Mouse (Mus musculus) thymus, postnatal 0 days (tissue): ENCODE data around the gene Trim60. TPM values are rescaled to one million over a fixed set of nuclear protein-coding genes. Genes with fewer than 3 reads are reported as not detected.
"Not testable (repeated sequence)": the region's sequence is repeated elsewhere in the genome, so short reads cannot be mapped to it uniquely, and the experiment has no call there.

Experiments used
- DNase-seq: peaks from one replicate; pipeline ENCODE4 v3.0.0-alpha.2; 2015; ENCODE audit warnings: low spot score
- polyA plus RNA-seq: library from polyadenylated mRNA; unstranded; fragments of >200 nt; fragmentation: Nextera tagmentation; extraction: Ambion mirVana; gene quantifications from 2 replicates; pipeline ENCODE4 v1.2.1, GENCODE M21; 2015

Trim60 gene
- polyA plus RNA-seq, result not detected in 2 replicates

- no peak for DNase-seq
Measured at GRCm38 (mm10) chr8:65018423-65018822, at the start of gene Trim60, which contains the start of gene Trim61. TSS of gene Trim60 (minus strand) at chr8:65018584. TSS of gene Trim61 (minus strand) at chr8:65018523.

DNA sequence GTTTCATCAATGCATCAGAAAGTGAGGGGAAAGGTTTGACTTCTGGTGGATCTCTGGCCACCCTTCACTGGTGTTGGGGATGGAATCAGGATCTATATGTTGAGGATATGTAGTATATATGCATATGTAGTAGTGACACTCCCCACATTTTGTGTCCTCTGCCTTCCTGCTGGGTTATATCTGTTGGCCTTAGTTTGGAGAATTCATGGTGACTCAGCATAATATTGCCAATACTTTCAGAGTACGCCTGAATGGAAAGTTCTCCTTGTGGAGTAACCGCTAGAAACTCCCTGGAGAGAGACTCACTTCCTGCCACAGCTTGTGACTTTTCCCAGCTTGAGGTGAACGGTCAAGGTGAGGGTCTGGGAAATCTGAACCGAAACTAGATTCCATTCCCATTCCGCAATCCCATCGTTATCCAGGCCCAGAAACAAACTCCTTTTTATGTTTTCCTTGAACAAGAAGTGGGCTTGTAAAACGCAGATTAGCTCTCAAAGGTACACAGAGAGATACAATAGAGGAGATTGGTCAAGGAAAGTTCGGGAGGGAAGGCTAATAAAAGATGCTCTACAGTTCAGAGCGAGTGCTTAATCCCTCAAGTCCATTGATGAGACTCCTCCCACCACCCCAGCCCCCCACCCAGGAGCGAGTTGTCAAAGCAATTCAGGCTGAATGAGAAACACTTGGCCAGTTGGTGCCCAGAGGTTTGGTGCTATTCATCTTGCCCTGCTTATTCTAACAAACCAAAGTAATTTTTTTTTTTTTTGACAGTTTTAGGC, 49.5 kb upstream of the Trim60 start:
- DNase-seq, result no peak

DNA sequence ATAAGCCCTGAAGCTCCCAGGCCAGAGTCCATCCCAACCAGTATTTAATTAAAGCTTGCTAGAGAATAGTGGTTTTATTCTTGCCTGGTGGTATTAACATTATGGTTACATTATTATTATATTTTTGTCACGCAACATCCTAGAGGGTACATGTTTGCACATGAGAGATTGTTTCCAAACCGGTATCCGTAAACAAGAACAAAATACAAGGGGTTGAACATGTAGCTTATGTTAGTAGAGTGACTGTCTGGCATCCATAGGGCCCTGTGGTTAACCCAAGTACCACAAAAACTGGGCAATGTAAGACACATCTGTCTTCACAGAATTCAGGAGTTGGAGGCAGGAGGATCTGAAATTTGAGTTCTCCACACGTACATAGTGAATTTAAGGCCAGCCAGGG, 48.6 kb upstream of the Trim60 start:
- no peak for DNase-seq

GRCm38 (mm10) chr8:65065622-65066021, 47.2 kb upstream of the Trim60 start:
- DNase-seq, result no peak

- no peak for DNase-seq
Measured at GRCm38 (mm10) chr8:65064071-65064470, 45.7 kb upstream of the Trim60 start.

DNA sequence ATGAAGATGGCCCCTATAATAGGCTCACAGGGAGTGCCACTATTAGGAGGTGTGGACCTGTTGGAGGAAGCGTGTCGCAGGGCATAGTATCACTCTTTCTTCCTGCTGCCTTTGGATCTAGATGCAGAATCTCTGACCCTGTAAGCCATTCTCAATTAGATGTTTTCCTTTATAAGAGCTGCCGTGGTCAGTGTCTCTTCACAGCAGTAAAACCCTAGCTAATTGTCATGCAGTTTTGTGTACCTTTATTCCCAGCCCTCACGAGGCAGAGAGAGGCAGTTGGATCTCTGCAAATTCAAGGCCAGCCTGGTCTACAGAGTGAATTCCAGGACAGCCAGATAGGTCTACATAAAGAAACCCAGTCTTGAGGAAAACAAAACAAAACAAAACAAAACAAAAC, 43.8 kb upstream of the Trim60 start:
- DNase-seq, result no peak

GRCm38 (mm10) chr8:65056722-65057121, 38.3 kb upstream of the Trim60 start:
- DNase-seq, result no peak

DNA sequence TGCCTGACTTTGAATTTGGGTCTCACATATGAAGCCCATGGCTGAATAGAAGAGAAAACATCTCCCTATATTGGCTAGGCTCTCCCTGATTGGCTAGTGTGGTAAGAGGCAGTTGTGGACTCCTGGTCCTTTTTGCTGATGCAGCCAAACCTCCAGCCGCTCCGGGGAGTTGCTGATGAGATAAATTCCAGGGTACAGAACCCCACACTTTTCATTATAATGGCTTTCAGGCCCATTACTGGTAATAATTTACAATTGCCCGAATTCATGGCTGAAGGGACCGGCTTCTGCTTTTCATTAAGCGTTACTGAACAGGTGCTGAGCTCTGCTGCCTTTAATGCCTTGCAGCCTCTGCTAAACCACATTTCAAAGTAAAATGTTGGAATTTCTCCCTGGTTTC, 35.6 kb upstream of the Trim60 start:
- DNase-seq, result no peak

- no peak for DNase-seq
Measured at GRCm38 (mm10) chr8:65053554-65053953, 35.2 kb upstream of the Trim60 start.

DNA sequence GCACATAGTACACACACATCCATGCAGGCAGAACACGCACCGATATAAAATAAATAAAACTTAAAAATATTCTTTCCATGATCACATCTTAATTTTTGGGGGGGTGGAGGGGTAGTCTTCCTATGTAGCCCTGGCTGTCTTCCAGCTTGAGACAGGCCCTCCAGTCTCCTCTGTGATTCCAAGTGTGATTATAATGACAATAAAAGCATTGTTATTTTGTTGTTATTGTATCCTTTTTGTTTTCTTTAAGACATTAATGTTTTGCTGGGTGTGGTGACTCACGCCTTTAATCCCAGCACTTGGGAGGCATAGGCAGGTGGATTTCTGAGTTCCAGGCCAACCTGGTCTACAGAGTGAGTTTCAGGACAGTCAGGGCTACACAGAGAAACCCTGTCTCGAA, 29.4 kb upstream of the Trim60 start:
- DNase-seq, result no peak

DNA sequence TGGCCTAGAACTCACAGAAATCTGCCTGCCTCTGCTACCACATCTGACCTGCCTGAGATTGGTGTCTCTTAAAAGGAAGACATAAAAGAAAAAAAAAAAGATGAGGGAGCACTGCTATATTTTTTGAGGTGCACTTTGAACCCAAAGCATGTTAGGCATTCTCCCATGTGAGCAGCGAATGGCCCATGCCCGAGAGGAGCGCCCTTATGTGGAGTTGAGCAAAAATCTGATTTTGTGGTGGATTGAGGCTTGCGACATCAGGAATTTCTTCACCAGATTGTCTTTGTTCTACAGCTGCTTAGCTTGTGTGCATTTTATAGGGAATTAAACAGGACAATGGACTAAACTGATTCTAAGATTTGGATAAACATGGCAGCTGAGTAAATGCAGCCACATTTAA, 28.8 kb upstream of the Trim60 start:
- no peak for DNase-seq

- DNase-seq, result no peak
Measured at GRCm38 (mm10) chr8:65046565-65046964, 28.2 kb upstream of the Trim60 start.

DNA sequence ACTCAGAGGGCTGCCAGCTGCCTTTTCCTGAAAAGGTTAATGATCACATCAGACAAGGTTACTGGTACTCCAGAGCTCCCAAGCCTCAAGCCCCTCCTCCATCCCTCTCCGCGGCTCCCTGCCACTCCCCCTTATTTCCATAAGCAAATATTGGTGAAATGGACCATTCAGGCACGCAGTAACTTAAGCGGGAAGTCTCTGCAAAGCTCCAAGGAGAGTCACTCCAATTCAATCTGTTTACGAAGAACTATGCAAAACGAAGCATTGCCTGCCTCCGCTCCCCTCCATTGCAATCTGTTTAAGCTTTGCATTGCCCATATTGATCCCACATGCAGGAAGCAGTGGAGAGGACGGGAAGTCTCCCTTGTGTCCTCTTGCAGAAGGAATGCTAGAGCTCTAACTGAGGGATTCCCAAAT, 18.7 kb upstream of the Trim60 start, which contains the start of gene Apela:
Gene Apela, minus strand, starts transcription at position 220 of the 417 bp plus-strand sequence.
- no peak for DNase-seq

- DNase-seq, result no peak
Measured at GRCm38 (mm10) chr8:65034136-65034535, 15.8 kb upstream of the Trim60 start.

GRCm38 (mm10) chr8:65033056-65033455, 14.7 kb upstream of the Trim60 start:
- no peak for DNase-seq

DNA sequence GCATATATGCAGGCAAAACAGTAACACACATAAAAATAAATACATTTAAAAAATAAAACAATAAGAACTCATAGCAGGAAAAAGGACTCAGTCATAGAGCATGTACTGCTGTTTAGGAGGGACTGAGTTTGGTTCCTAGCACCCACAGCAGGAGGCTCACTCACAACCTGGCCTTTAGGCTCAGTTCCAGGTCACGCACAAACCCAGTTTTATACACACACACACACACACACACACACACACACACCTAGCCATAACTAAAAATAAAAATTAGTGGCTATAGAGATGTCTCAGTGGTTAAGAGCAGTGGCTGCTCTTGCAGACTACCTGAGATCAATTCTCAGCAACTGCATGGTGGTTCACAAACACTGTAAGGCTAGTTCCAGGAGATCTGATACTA, 13.7 kb upstream of the Trim60 start:
- DNase-seq, result no peak

DNA sequence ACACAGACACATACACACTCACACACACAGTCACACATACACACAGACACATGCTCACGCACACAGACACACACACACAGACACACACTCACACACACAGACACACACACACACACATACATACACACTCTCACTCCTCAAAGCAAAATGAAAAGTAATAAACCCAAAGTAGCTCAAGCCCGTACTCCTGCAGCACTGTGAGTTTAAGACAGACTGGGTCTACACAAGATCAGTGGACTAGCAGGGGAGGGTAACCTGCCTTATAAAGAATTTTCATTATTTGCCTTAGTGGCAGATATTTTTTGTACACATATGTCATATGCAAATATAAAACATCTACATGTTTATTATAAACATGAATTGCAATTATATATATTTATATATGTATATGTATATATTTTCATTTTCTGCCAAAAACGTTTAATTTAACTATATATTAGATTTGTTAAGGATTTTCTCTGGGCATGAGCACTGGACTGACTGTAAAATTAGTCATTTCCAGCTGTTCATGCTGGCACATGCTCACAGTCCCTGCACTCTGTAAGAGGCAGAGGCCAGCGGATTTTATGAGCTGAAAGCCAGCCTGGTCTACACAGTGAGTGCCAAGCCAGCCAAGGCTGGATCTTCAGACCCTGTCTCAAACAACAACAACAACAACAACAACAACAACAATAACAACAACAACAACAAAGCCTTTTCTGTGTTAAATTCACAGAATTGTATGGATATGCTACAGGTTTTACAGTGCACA, 12.5 kb upstream of the Trim60 start:
- DNase-seq, result no peak

- no peak for DNase-seq
Measured at GRCm38 (mm10) chr8:65029776-65030175, 11.4 kb upstream of the Trim60 start.

- no peak for DNase-seq
Measured at GRCm38 (mm10) chr8:65028959-65029686, 10.7 kb upstream of the Trim60 start.

- DNase-seq, result peak; percentile 7
Measured at GRCm38 (mm10) chr8:65022485-65022884, 4.1 kb upstream of the Trim60 start.

DNA sequence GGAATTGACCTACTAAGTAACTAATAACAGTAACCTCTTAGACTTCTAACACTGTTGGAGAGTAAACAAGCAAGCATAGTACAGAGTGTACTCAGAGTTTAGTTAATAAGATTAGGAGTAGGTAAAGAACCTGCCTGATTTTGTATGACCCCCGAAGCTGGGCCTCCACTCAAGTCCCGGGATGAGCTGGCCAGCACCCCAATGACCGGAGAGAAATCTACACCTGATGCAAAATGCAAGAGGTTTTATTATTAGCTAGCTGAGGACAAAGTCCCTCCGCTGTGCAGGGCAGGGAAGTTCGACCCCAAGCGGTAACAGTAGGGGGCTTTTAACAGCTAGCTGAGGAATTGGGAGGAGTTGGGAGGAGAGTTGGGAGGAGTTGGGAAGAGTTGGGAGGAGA, 10.8 kb downstream of the Trim60 start:
- DNase-seq, result not testable (repeated sequence)
